Mouse (Mus musculus) small intestine, adult 2 months (tissue): Measurements from ENCODE around the gene Urah.

ENCODE experiments used
- CTCF ChIP-seq: fragments of 200-500 bp; IDR thresholded peaks from 2 replicates; pipeline ENCODE4 v1.5.1; 2012; ENCODE audit warnings: low read depth, mild to moderate bottlenecking, control low read depth, inconsistent platforms, low read length, moderate library complexity, mixed read lengths; ENCODE audit not compliant: insufficient replicate concordance, insufficient read length; ENCODE audit errors: extremely low read depth
- POLR2A ChIP-seq: fragments of 200-500 bp; IDR thresholded peaks from 2 replicates; pipeline ENCODE4 v1.6.1; 2012; ENCODE audit warnings: low read depth, mild to moderate bottlenecking, control low read depth, inconsistent platforms, low read length, moderate library complexity

- TF ChIP-seq POLR2A (no peak), CTCF (no peak)
Observed at GRCm38 (mm10) chr7:140812850-140813249, 22.0 kb upstream of the Urah start.
